Mouse (Mus musculus): ENCODE measurements around the gene Prss46.

Gene Prss46

GRCm38 (mm10) chr9:110858967-110859596, 14.8 kb downstream of the Prss46 start:
- in situ Hi-C loops (cut with MboI, MseI): no loop called here

GRCm38 (mm10) chr9:110871030-110871429, 26.7 kb downstream of the Prss46 start:
- in situ Hi-C loops (cut with MboI, MseI): loop anchor here (5.0 kb wide), 3 partner anchors 89 to 144 kb away; no protein-coding TSS in a partner anchor

- in situ Hi-C loops (cut with MboI, MseI): loop anchor here (5.0 kb wide), 3 partner anchors 92 to 147 kb away; no protein-coding TSS in a partner anchor
These were observed 29.7 kb downstream of the Prss46 start for GRCm38 (mm10) chr9:110873681-110874659.

- in situ Hi-C loops (cut with MboI, MseI): loop anchor here (5.0 kb wide), 3 partner anchors 92 to 147 kb away; no protein-coding TSS in a partner anchor
These were observed 30.4 kb downstream of the Prss46 start for GRCm38 (mm10) chr9:110874660-110875191.

- in situ Hi-C loops (cut with MboI, MseI): no loop called here
These were observed 31.0 kb downstream of the Prss46 start for GRCm38 (mm10) chr9:110875288-110875695.

- in situ Hi-C loops (cut with MboI, MseI): no loop called here
These were observed 33.0 kb downstream of the Prss46 start for GRCm38 (mm10) chr9:110877353-110877752.

GRCm38 (mm10) chr9:110877888-110878287, 33.6 kb downstream of the Prss46 start:
- in situ Hi-C loops (cut with MboI, MseI): no loop called here

- in situ Hi-C loops (cut with MboI, MseI): no loop called here
These were observed 35.0 kb downstream of the Prss46 start, which contains the start of gene Als2cl for GRCm38 (mm10) chr9:110879191-110879920. Gene Als2cl, plus strand, starts transcription at chr9:110879870.

- in situ Hi-C loops (cut with MboI, MseI): no loop called here
These were observed 35.8 kb downstream of the Prss46 start, which contains the start of gene Tmie for GRCm38 (mm10) chr9:110879998-110880561. Gene Tmie, minus strand, starts transcription at chr9:110880113.

- in situ Hi-C loops (cut with MboI, MseI): no loop called here
These were observed 36.5 kb downstream of the Prss46 start for GRCm38 (mm10) chr9:110880772-110881171.

- in situ Hi-C loops (cut with MboI, MseI): no loop called here
These were observed 37.6 kb downstream of the Prss46 start for GRCm38 (mm10) chr9:110881953-110882352.

GRCm38 (mm10) chr9:110887388-110888303, 43.3 kb downstream of the Prss46 start:
- in situ Hi-C loops (cut with MboI, MseI): no loop called here

GRCm38 (mm10) chr9:110888935-110889334, 44.6 kb downstream of the Prss46 start:
- in situ Hi-C loops (cut with MboI, MseI): no loop called here

GRCm38 (mm10) chr9:110890026-110890783, 45.9 kb downstream of the Prss46 start:
- in situ Hi-C loops (cut with MboI, MseI): no loop called here

GRCm38 (mm10) chr9:110891077-110891828, 46.9 kb downstream of the Prss46 start:
- in situ Hi-C loops (cut with MboI, MseI): no loop called here

- in situ Hi-C loops (cut with MboI, MseI): no loop called here
These were observed 48.2 kb downstream of the Prss46 start for GRCm38 (mm10) chr9:110892552-110892951.

GRCm38 (mm10) chr9:110893429-110893828, 49.1 kb downstream of the Prss46 start:
- in situ Hi-C loops (cut with MboI, MseI): no loop called here

- in situ Hi-C loops (cut with MboI, MseI): no loop called here
These were observed 51.2 kb downstream of the Prss46 start for GRCm38 (mm10) chr9:110895507-110895906.

Data from T-helper 17 cell (primary cell).